Mouse (Mus musculus): ENCODE results near the gene Bcar3.

DNA sequence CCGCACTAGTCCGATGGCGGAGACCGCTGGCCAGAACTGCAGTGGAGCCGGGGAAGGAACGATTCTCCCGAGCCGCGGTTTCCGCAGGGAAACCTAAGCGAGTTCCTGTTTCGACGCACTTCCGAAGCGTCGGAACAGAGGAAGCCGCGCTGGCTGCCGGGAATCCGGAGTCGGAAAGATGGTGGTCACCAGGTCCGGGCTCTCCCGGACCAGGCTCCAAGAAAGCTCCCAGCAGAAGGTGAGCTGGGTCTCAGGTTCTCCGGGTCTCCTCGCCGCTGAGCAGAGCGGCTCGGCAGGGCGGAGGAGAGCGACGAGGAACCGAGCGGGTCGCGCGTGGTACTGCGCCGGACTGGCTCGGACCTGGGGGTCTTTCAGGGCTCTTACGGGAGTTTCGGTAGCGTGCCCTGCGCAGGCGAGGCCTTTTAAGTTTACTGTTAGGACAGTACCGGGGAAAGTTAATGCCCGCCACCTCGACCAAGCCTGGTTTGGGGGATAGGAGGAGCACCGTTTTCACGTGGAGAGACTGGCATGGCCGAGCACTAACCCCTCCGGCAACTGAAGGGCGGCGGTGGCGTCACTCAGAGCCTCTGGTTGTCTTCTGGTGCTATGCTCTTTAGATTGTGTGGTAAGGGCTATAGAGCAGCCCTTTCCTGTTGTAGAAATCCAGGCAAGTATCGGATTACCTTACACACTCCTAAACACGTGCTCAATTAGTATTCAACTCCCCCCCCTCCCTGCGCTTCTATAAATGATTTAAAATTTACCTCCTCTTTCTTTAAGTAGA, 19.5 kb upstream of the Bcar3 start, which contains the start of gene Dnttip2:
- TF ChIP-seq CTCF (conservative IDR thresholded peaks at IDR 0.05 in 1 of 2, IDR thresholded peaks at IDR 0.05 in 1 of 2; ENCODE audit: low read depth in 2 of 2, low read length in 2 of 2), result no peak
- TF ChIP-seq BHLHE40 (IDR thresholded peaks at IDR 0.05; ENCODE audit: low read depth, low read length), result peak; percentile 66
- TF ChIP-seq IRF4 (IDR thresholded peaks at IDR 0.05; ENCODE audit: low read depth, low read length), result peak; percentile 80
- TF ChIP-seq POLR2A (IDR thresholded peaks at IDR 0.05; ENCODE audit: low read depth, low read length), result peak; percentile 96
- TF ChIP-seq ETS1 (conservative IDR thresholded peaks at IDR 0.05; ENCODE audit: low read depth, low read length), result peak; percentile 24; the same call in 1 of the 2 replicates
- peak; percentile 82 for TF ChIP-seq MAX (IDR thresholded peaks at IDR 0.05; ENCODE audit: low read length)
